Mouse (Mus musculus) lung, embryonic 14.5 days (tissue): Measurements from ENCODE around the gene Robo1. TPM values are rescaled to one million over a fixed set of nuclear protein-coding genes. Genes with fewer than 3 reads are reported as not detected.

ENCODE experiments used
- ATAC-seq: fragments of 200-750 bp; cut with Nextera tagmentation; 2 replicates; pipeline ENCODE4 v1.8.0; 2017; ENCODE audit warnings: mild to moderate bottlenecking, moderate TSS enrichment, moderate library complexity; ENCODE audit not compliant: insufficient read depth
- DNase-seq: peaks from one replicate; pipeline ENCODE4 v3.0.0-alpha.2; 2015
- H3K27ac ChIP-seq: fragments of 300-500 bp; sonication (generic); 2 replicates; pipeline ENCODE4 v1.5.1; 2014; ENCODE audit warnings: low read depth, mild to moderate bottlenecking, moderate library complexity
- H3K27me3 ChIP-seq: fragments of 300-500 bp; sonication (generic); 2 replicates; pipeline ENCODE4 v1.6.1; 2014; ENCODE audit warnings: low read length, control low read depth; ENCODE audit not compliant: insufficient read depth
- H3K36me3 ChIP-seq: fragments of 300-500 bp; sonication (generic); 2 replicates; pipeline ENCODE4 v1.6.1; 2014; ENCODE audit warnings: control low read depth; ENCODE audit not compliant: insufficient read depth
- H3K4me1 ChIP-seq: fragments of 300-500 bp; sonication (generic); 2 replicates; pipeline ENCODE4 v1.6.1; 2014; ENCODE audit warnings: antibody characterized with exemption, control low read depth; ENCODE audit not compliant: insufficient read depth
- H3K4me2 ChIP-seq: fragments of 300-500 bp; sonication (generic); 2 replicates; pipeline ENCODE4 v1.6.1; 2014; ENCODE audit warnings: mild to moderate bottlenecking
- H3K4me3 ChIP-seq: fragments of 300-500 bp; sonication (generic); 2 replicates; pipeline ENCODE4 v1.5.1; 2014; ENCODE audit warnings: low read depth, low read length
- H3K9ac ChIP-seq: fragments of 300-500 bp; sonication (generic); 2 replicates; pipeline ENCODE4 v1.6.1; 2014
- H3K9me3 ChIP-seq: fragments of 300-500 bp; sonication (generic); 2 replicates; pipeline ENCODE4 v1.6.1; 2016; ENCODE audit warnings: low read depth, low read length, control low read depth
- CTCF ChIP-seq: IDR thresholded peaks from 2 replicates; pipeline ENCODE4 v1.5.1; 2016; ENCODE audit warnings: antibody characterized with exemption, low read depth
- WGBS: fragments of 180-500 bp; shearing (Covaris S2); extraction: QIAGEN DNeasy Blood & Tissue Kit; methylation state at CpG from one replicate; pipeline ENCODE4 v1.1.7; 2014; 5-methylcytosine and 5-hydroxymethylcytosine counted together
- polyA plus RNA-seq: library from polyadenylated mRNA; unstranded; fragments of >200 nt; fragmentation: Nextera tagmentation; extraction: Ambion mirVana; gene quantifications from 2 replicates; pipeline ENCODE4 v1.2.1, GENCODE M21; 2014

Gene Robo1
- polyA plus RNA-seq, 1 experiment from 2014 or later: 38.6 TPM

DNA sequence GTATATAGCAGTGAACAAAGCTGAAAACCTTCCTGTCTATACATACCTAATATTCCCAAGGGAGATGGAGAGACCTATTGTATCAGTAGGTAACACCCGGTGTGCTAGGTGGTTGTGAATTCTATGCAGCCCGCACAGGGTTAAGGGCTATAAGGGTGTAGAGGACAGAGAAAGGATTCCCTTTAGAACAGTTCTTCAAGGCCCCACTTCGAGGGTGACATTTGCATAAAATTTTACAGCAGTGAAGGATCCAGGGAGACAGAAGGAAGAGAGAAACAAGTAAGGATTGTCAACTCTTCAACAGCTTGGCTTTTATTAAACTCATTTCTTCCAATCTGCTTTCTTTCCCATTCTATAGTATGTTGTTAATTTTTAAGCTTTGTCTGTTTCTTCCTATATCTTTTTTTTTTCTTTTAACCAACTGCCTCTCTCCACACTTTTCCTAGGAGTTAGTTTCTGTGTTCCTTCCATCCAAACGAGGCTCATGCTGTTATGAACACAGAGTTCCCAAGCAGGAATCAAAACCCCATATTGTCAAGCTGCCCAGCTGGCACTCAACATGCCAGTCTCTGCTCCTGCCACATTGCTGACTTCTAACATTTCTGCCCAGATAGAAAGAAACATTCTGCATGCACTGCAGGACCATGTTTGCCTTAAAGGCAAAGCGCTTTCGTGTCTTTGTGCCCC is 486.7 kb downstream of the Robo1 start:
- peaks cover 2% of the 10 kb centered on the region; the same call in 1 of the 2 replicates for H3K4me1 ChIP-seq
- DNase-seq: peak; percentile 25
- H3K9me3 ChIP-seq: no peaks in the 10 kb centered on the region
- no peaks in the 10 kb centered on the region for H3K36me3 ChIP-seq
- no peak overlapping the region for H3K4me2 ChIP-seq
- no peak overlapping the region for H3K4me3 ChIP-seq
- no peak for ATAC-seq
- H3K9ac ChIP-seq: no peak overlapping the region
- TF ChIP-seq CTCF: no peak
- H3K27me3 ChIP-seq: no peaks in the 10 kb centered on the region
- H3K27ac ChIP-seq: 0 out of 2 replicates have a peak overlapping the region, but pooled peaks have one; percentile 44
- WGBS: 58% methylated on average over 6 of the region's 6 CpGs

DNA sequence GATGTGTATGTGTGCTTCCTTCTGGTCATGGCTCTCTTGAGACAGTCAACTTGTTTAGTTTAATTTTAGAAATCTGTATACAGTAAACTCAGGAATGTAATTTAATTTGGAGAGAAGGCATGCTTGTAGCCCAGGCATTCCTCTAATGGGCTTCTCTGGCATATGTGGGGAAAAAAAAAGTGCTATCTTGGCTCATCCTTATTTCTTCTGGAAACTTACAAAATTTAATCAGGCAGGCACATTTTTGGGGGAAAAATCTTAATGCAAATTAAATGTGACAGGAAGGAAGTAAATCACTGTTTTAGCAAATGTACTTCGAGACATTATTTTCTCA is 487.2 kb downstream of the Robo1 start:
- peaks cover 2% of the 10 kb centered on the region; the same call in 1 of the 2 replicates for H3K4me1 ChIP-seq
- 0 out of 2 replicates have a peak overlapping the region, but pooled peaks have one; percentile 44 for H3K27ac ChIP-seq
- H3K36me3 ChIP-seq: no peaks in the 10 kb centered on the region
- ATAC-seq (no peak), DNase-seq (no peak)
- no peak overlapping the region for H3K4me3 ChIP-seq
- H3K4me2 ChIP-seq: no peak overlapping the region
- no peaks in the 10 kb centered on the region for H3K9me3 ChIP-seq
- no peak for TF ChIP-seq CTCF
- H3K27me3 ChIP-seq: no peaks in the 10 kb centered on the region
- WGBS: 55% methylated on average over 1 of the region's 1 CpGs
- H3K9ac ChIP-seq: no peak overlapping the region

DNA sequence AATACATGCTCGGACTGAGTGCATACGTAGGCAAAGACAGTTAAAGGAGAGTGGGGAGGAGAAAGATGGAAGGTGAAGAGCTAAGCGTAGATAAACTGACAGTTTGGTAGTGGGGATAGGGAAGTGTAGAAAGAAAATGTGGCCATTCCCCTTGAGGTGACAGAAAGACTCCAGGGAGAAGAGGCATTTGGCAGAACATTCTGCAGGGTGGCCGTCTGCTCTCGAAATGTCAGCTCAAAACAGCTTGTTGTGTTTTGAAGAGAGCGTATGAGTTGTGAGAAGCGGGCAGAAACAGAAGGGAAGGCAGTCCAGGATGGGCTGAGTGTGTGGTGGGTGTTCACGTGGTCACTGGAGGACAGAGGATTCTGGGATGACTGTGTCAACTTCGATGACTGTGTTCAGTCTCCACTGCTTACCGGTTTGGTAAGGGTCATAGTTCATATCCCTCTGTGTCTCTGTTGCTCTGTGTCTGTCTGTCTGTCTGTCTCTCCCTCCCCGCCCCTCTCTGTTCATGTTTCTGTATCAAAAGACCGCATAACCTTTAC is 490.4 kb downstream of the Robo1 start:
- Histone ChIP-seq H3K27me3 (no peaks in the 10 kb centered on the region), H3K4me3 (no peak overlapping the region), H3K4me2 (no peak overlapping the region), H3K4me1 (no peaks in the 10 kb centered on the region; the same call in 1 of the 2 replicates), H3K9me3 (no peaks in the 10 kb centered on the region), H3K36me3 (no peaks in the 10 kb centered on the region), H3K9ac (no peak overlapping the region), H3K27ac (no peak overlapping the region)
- ATAC-seq: no peak
- no peak for TF ChIP-seq CTCF
- no peak for DNase-seq
- 83% methylated on average over 12 of the region's 12 CpGs for WGBS

DNA sequence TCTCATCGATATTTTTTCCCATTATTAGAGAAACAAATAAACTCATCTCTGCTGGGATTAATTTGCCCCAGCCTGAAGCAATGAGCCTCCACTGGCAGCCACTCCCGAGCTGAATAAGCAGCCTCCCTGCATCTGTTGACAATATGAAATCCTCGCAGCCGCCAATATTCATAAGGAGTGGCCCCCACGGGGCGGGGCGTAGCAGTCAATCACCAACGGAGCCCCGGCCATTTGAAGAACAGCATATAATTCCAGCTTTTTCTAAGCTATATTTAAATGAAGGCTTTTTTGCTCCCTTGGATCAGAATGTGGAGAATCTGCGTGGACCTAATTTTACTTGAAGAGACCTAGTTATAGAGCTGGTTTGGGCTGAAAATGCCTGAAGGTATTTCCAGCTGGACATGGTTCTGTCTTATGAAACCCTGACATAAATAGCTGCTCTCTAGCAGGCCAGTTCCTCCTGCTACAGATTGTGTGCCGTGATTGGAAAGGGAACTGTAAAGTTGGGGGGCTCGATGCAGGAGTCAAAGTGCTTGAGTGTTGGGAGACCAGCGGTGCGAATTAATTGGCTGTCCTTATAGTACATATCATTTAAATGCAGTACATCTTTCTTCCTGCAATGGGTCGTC is 492.1 kb downstream of the Robo1 start:
- no peaks in the 10 kb centered on the region for H3K27me3 ChIP-seq
- no peak overlapping the region for H3K27ac ChIP-seq
- no peak overlapping the region for H3K9ac ChIP-seq
- TF ChIP-seq CTCF: no peak
- H3K4me1 ChIP-seq: no peaks in the 10 kb centered on the region; the same call in 1 of the 2 replicates
- 0 out of 2 replicates have a peak, but pooled peaks cover 3% of the 10 kb centered on the region for H3K9me3 ChIP-seq
- H3K4me2 ChIP-seq: no peak overlapping the region
- peak; percentile 46 for DNase-seq
- 56% methylated on average over 15 of the region's 15 CpGs for WGBS
- no peaks in the 10 kb centered on the region for H3K36me3 ChIP-seq
- ATAC-seq: peak; percentile 41; the same call in 1 of the 2 replicates
- no peak overlapping the region for H3K4me3 ChIP-seq

DNA sequence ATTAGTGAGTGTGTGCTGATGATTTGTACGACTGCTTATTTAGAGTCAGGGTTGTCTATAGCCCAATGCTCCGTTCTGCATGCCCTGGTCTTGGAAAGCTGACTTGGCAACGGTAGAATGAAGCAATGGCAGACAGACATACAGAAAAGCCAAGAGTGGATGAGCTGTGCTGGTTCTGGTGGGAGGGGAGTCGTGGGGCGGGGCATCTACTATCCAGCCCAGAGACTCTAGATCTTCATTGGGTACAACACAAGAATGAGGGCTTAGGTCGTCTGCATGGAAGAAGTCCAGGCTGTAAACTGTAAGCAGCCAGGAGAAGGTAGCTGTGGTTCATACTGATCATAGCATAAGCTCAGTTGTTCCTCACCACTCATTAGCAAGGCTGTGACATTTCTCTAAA is 492.7 kb downstream of the Robo1 start:
- H3K27ac ChIP-seq: no peak overlapping the region
- no peak for ATAC-seq
- no peaks in the 10 kb centered on the region for H3K27me3 ChIP-seq
- no peaks in the 10 kb centered on the region for H3K36me3 ChIP-seq
- DNase-seq: no peak
- TF ChIP-seq CTCF: no peak
- no peaks in the 10 kb centered on the region; the same call in 1 of the 2 replicates for H3K4me1 ChIP-seq
- H3K4me3 ChIP-seq: no peak overlapping the region
- H3K9me3 ChIP-seq: 0 out of 2 replicates have a peak, but pooled peaks cover 3% of the 10 kb centered on the region
- H3K9ac ChIP-seq: no peak overlapping the region
- no peak overlapping the region for H3K4me2 ChIP-seq
- 72% methylated on average over 6 of the region's 6 CpGs for WGBS

DNA sequence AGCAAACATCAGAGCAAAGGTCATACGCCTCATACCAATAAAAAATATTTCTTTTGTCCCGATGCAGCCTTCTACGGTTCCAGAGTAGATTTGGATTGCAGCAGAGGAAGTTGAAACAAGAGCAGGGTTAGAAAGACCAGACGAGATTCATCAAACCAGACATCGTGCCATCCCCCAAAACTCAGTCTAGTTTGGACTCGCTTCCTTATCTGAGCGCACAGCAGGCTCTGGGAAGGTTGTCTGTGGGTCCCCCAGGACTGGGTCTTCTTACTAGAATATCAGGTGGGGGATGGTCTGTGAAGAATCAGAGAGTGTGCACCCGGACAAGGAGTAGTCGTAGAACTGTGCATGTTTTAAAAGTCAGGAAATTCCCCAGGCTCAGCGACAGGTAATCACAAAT is 500.2 kb downstream of the Robo1 start:
- peak; percentile 68 for DNase-seq
- no peaks in the 10 kb centered on the region for H3K27me3 ChIP-seq
- H3K4me3 ChIP-seq: no peak overlapping the region; the same call in 1 of the 2 replicates
- 0 out of 2 replicates have a peak, but pooled peaks cover 6% of the 10 kb centered on the region for H3K4me1 ChIP-seq
- H3K27ac ChIP-seq: no peak overlapping the region; the same call in 1 of the 2 replicates
- TF ChIP-seq CTCF: no peak
- no peak overlapping the region for H3K9ac ChIP-seq
- peak overlapping the region; percentile 45 for H3K4me2 ChIP-seq
- no peaks in the 10 kb centered on the region for H3K36me3 ChIP-seq
- peak; percentile 41; the same call in 1 of the 2 replicates for ATAC-seq
- 33% methylated on average over 10 of the region's 10 CpGs for WGBS
- 0 out of 2 replicates have a peak, but pooled peaks cover 3% of the 10 kb centered on the region for H3K9me3 ChIP-seq

DNA sequence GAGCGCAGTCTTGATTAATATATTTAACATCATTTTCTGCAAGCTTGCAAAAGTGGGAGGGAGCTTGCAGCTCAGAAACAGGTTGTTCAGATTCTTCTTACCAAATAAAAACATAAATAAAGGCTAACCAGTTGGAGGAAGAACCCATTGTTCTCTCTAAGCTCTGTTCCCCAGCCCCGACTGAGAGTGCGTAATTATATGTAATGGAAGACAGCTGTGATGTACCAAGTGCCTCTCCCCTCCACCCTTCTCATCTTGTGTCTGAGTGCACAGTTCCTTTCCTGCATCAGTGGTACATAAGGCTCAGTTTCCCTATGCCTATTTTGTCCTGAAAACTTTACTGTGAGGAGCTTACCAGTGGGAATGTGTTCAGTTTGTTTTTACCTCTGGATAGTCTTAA is 502.8 kb downstream of the Robo1 start:
- no peaks in the 10 kb centered on the region for H3K36me3 ChIP-seq
- H3K4me3 ChIP-seq: no peak overlapping the region
- no peak overlapping the region for H3K27ac ChIP-seq
- H3K9ac ChIP-seq: no peak overlapping the region
- WGBS: 56% methylated on average over 3 of the region's 3 CpGs
- H3K9me3 ChIP-seq: no peaks in the 10 kb centered on the region
- H3K27me3 ChIP-seq: no peaks in the 10 kb centered on the region
- H3K4me1 ChIP-seq: 0 out of 2 replicates have a peak, but pooled peaks cover 6% of the 10 kb centered on the region
- no peak for TF ChIP-seq CTCF
- DNase-seq (peak; percentile 42), ATAC-seq (0 out of 2 replicates have a peak, but pooled peaks have one; percentile 30)
- H3K4me2 ChIP-seq: no peak overlapping the region
